ENCODE assay signal across 9 mouse cellular contexts in the genomic region with DNA sequence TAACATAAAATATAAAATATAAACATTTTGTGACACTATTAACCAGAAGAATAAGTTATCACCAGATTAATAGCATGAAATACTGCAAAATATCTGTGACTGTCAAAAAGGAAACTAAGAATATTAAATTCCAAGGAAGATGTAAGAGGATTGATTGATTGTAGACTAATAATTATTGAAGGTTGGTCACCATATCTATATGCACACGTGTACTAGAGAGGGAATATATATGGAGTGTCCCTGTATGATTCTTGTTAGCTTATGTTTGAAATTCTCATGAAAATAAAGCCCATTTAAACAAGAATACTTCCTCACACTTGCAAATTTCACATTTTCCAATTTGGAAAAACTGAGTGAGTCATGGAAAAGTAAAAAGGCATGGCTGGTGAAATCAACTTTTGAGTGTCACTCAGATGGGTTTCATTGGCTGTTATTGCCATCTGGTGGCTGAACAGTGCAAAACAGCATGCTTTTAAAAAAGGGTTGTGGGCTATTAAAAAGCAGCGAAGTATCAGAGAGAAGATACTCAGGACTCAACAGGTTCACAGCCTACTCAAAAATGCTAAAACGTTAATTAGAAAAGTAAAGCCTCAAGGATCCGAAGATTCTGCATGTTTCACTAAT.
DNase-seq lines count a peak whose midpoint lies in the region; ATAC-seq lines count a peak whose summit lies in the region.
"Had no signal": no experiment of that assay in that cellular context is flagged by ENCODE, and none has a peak within 500 bp of the region (broad histone marks: within the 10 kb centered on the region; RNA-seq: fewer than 3 reads in every experiment).

No protein-coding gene starts in this region.

- no peak for ATAC-seq in hindbrain, embryonic 13.5 days (ENCODE audit: low FRiP score)
- no peak for ATAC-seq in embryonic facial prominence, embryonic 14.5 days (ENCODE audit: low read depth)

- H3K9ac ChIP-seq in hindbrain, embryonic 13.5 days: no peak overlapping the region
- H3K9ac ChIP-seq in embryonic facial prominence, embryonic 14.5 days (ENCODE audit: low read depth, low read length): no peak overlapping the region
- H3K9ac ChIP-seq: limb, embryonic 12.5 days had no signal

- H3K27me3 ChIP-seq in hindbrain, embryonic 10.5 days (ENCODE audit: insufficient read depth, poor library complexity, severe bottlenecking): no peaks in the 10 kb centered on the region
- H3K27me3 ChIP-seq in hindbrain, embryonic 13.5 days: no peaks in the 10 kb centered on the region
- H3K27me3 ChIP-seq in embryonic facial prominence, embryonic 14.5 days (replicated peaks; ENCODE audit: control insufficient read depth, insufficient read depth, low read length): no peaks in the 10 kb centered on the region
- H3K27me3 ChIP-seq: limb, embryonic 12.5 days had no signal

- H3K4me2 ChIP-seq in hindbrain, embryonic 13.5 days: no peak overlapping the region
- no peak overlapping the region for H3K4me2 ChIP-seq in embryonic facial prominence, embryonic 14.5 days (ENCODE audit: low read depth, low read length)
- H3K4me2 ChIP-seq: limb, embryonic 12.5 days had no signal

- H3K9me3 ChIP-seq in hindbrain, embryonic 10.5 days: no peaks in the 10 kb centered on the region
- H3K9me3 ChIP-seq in hindbrain, embryonic 13.5 days: no peaks in the 10 kb centered on the region
- no peaks in the 10 kb centered on the region for H3K9me3 ChIP-seq in embryonic facial prominence, embryonic 14.5 days (ENCODE audit: control insufficient read depth, low read length)
- H3K9me3 ChIP-seq: limb, embryonic 12.5 days had no signal

- no peak overlapping the region for H3K27ac ChIP-seq in hindbrain, embryonic 10.5 days
- no peak overlapping the region for H3K27ac ChIP-seq in hindbrain, embryonic 13.5 days
- no peak overlapping the region for H3K27ac ChIP-seq in embryonic facial prominence, embryonic 14.5 days (replicated peaks; ENCODE audit: low read depth, low read length)
- H3K27ac ChIP-seq: limb, embryonic 12.5 days had no signal

- 44% methylated on average over 4 of the region's 4 CpGs for WGBS in hindbrain, embryonic 10.5 days
- WGBS in hindbrain, embryonic 13.5 days: 40% methylated on average over 4 of the region's 4 CpGs
- 33% methylated on average over 4 of the region's 4 CpGs for WGBS in embryonic facial prominence, embryonic 14.5 days

- no peaks in the 10 kb centered on the region for H3K36me3 ChIP-seq in hindbrain, embryonic 10.5 days
- no peaks in the 10 kb centered on the region for H3K36me3 ChIP-seq in hindbrain, embryonic 13.5 days
- H3K36me3 ChIP-seq in embryonic facial prominence, embryonic 14.5 days (ENCODE audit: control insufficient read depth, insufficient read depth, low read length): no peaks in the 10 kb centered on the region
- H3K36me3 ChIP-seq: limb, embryonic 12.5 days had no signal

- DNase-seq in hindbrain, embryonic 10.5 days (ENCODE audit: low spot score): peak; percentile 25
- DNase-seq in MN1 (ENCODE audit: low spot score): peak; percentile 13
- DNase-seq in embryonic facial prominence, embryonic 14.5 days (ENCODE audit: low spot score): peak; percentile 55
- peak; percentile 29 to 41 for DNase-seq in kidney, postnatal 25 days
- DNase-seq in lung, postnatal 10 days: peak; percentile 22
- peak; percentile 35 for DNase-seq in right cerebral cortex, postnatal 4 days
- DNase-seq in thymus, adult 18-20 months: no peak

- H3K4me3 ChIP-seq in hindbrain, embryonic 10.5 days: no peak overlapping the region
- H3K4me3 ChIP-seq in hindbrain, embryonic 13.5 days: no peak overlapping the region
- no peak overlapping the region for H3K4me3 ChIP-seq in embryonic facial prominence, embryonic 14.5 days (ENCODE audit: low read depth, low read length)
- H3K4me3 ChIP-seq: limb, embryonic 12.5 days had no signal

- H3K4me1 ChIP-seq in hindbrain, embryonic 10.5 days (replicated peaks): no peaks in the 10 kb centered on the region
- no peaks in the 10 kb centered on the region for H3K4me1 ChIP-seq in hindbrain, embryonic 13.5 days (replicated peaks)
- no peaks in the 10 kb centered on the region for H3K4me1 ChIP-seq in embryonic facial prominence, embryonic 14.5 days (ENCODE audit: control insufficient read depth, insufficient read depth, low read length)
- H3K4me1 ChIP-seq: limb, embryonic 12.5 days had no signal

Comparison
In these comparisons a context has a peak if more than half of its experiments do, and no peak if none do; other contexts are left out.
1. DNase-seq: peak in hindbrain, embryonic 10.5 days (single experiment), MN1 (single experiment), embryonic facial prominence, embryonic 14.5 days (single experiment), kidney, postnatal 25 days (2 of 2), lung, postnatal 10 days (single experiment) and right cerebral cortex, postnatal 4 days (single experiment); none in thymus, adult 18-20 months (0 of 2).